Mouse (Mus musculus) liver, embryonic 16.5 days (tissue): ENCODE data around the gene Wdr48. TPM values are rescaled to one million over a fixed set of nuclear protein-coding genes. Genes with fewer than 3 reads are reported as not detected.

Experiments
- polyA plus RNA-seq: library from polyadenylated mRNA; unstranded; fragments of >200 nt; fragmentation: Nextera tagmentation; extraction: Ambion mirVana; gene quantifications from 2 replicates; pipeline ENCODE4 v1.2.1, GENCODE M21; 2015

Gene Wdr48
- polyA plus RNA-seq, 1 experiment from 2014 or later: 19.4 TPM

Other genes with a start within 250 kb of the Wdr48 start
- gene Scn10a, start 175.6 kb upstream of the Wdr48 start, polyA plus RNA-seq: 0.02 TPM in 1 of 2 replicates, not detected in the other
- 0.02 and 0.04 TPM in 2 replicates for gene Scn11a, start 69.4 kb upstream of the Wdr48 start, polyA plus RNA-seq
- 10.6 and 12.1 TPM in 2 replicates for gene Gorasp1, start 42.7 kb downstream of the Wdr48 start, polyA plus RNA-seq
- gene Ttc21a, start 42.7 kb downstream of the Wdr48 start, polyA plus RNA-seq: 0.08 and 0.21 TPM in 2 replicates
- gene Csrnp1, start 89.8 kb downstream of the Wdr48 start, polyA plus RNA-seq: 2.5 and 3.3 TPM in 2 replicates
- gene Xirp1, start 128.7 kb downstream of the Wdr48 start, polyA plus RNA-seq: 0.15 and 0.26 TPM in 2 replicates
- 3.1 and 3.2 TPM in 2 replicates for gene Cx3cr1, start 175.0 kb downstream of the Wdr48 start, polyA plus RNA-seq
- 0.07 TPM in 1 of 2 replicates, not detected in the other for gene Ccr8, start 197.2 kb downstream of the Wdr48 start, polyA plus RNA-seq
- 113 and 118 TPM in 2 replicates for gene Slc25a38, start 215.5 kb downstream of the Wdr48 start, polyA plus RNA-seq
- gene Rpsa, start 232.8 kb downstream of the Wdr48 start, polyA plus RNA-seq: 727 and 769 TPM in 2 replicates